In genomic region chr5:135290703-135291102, GRCm38 (mm10) we compare ENCODE assay signal across 27 mouse cellular contexts. TPM values are rescaled to one million over a fixed set of nuclear protein-coding genes. Genes with fewer than 3 reads are reported as not detected.
A peak's percentile ranks its signal among the peaks of the same experiment; 100 is the strongest.
DNase-seq lines count a peak whose midpoint lies in the region; ATAC-seq lines count a peak whose summit lies in the region.
"Had no signal": no experiment of that assay in that cellular context is flagged by ENCODE, and none has a peak within 500 bp of the region (broad histone marks: within the 10 kb centered on the region; RNA-seq: fewer than 3 reads in every experiment).

No protein-coding gene starts in this region.

- ATAC-seq in forebrain, embryonic 13.5 days: no peak
- ATAC-seq in hindbrain, embryonic 12.5 days (ENCODE audit: low FRiP score): no peak
- ATAC-seq: activated CD4-positive, CD25-positive, alpha-beta regulatory T cell, adult 4 months; CD4-positive, CD25-positive, alpha-beta regulatory T cell, adult 4 months; forebrain, embryonic 14.5 days; forebrain, embryonic 16.5 days; Patski had no signal

- H3K9ac ChIP-seq in forebrain, embryonic 13.5 days: no peak overlapping the region
- H3K9ac ChIP-seq in hindbrain, embryonic 12.5 days: no peak overlapping the region
- H3K9ac ChIP-seq: embryonic facial prominence, embryonic 13.5 days; embryonic facial prominence, embryonic 15.5 days had no signal

- H3K9me3 ChIP-seq in forebrain, embryonic 10.5 days: no peaks in the 10 kb centered on the region
- H3K9me3 ChIP-seq in forebrain, embryonic 13.5 days (replicated peaks): no peaks in the 10 kb centered on the region
- H3K9me3 ChIP-seq in hindbrain, embryonic 10.5 days: no peaks in the 10 kb centered on the region
- H3K9me3 ChIP-seq in hindbrain, embryonic 12.5 days (replicated peaks): no peaks in the 10 kb centered on the region
- H3K9me3 ChIP-seq: embryonic facial prominence, embryonic 13.5 days; embryonic facial prominence, embryonic 15.5 days; G1E had no signal

- no peaks in the 10 kb centered on the region for H3K27me3 ChIP-seq in forebrain, embryonic 10.5 days (ENCODE audit: poor library complexity, severe bottlenecking)
- no peaks in the 10 kb centered on the region for H3K27me3 ChIP-seq in forebrain, embryonic 13.5 days
- H3K27me3 ChIP-seq in hindbrain, embryonic 10.5 days (ENCODE audit: insufficient read depth, poor library complexity, severe bottlenecking): no peaks in the 10 kb centered on the region
- no peaks in the 10 kb centered on the region for H3K27me3 ChIP-seq in hindbrain, embryonic 12.5 days
- H3K27me3 ChIP-seq: embryonic facial prominence, embryonic 13.5 days; embryonic facial prominence, embryonic 15.5 days had no signal

- no peak for DNase-seq in forebrain, embryonic 10.5 days (ENCODE audit: extremely low spot score, low spot score)
- DNase-seq in hindbrain, embryonic 10.5 days (ENCODE audit: low spot score): no peak
- DNase-seq in urinary bladder, adult 2 months (ENCODE audit: low spot score): peak; percentile 13
- DNase-seq in urinary bladder, postnatal 36 days (ENCODE audit: low spot score in 2 of 2): no peak
- no peak for DNase-seq in c-Kit-positive CD71-positive TER-119-positive erythroid progenitor cells, embryonic 14.5 days (ENCODE audit: low spot score)
- DNase-seq: adrenal gland, adult 8-10 months; adrenal gland, postnatal 14 days; adrenal gland, postnatal 36 days; B cell, adult 2 months; cerebellum, adult 11 months; cerebellum, adult 18-20 months; cerebellum, adult 8-10 months; cerebellum, adult 9-11 months; cerebellum, postnatal 14 days; cerebellum, postnatal 36 days had no signal

- H3K4me2 ChIP-seq in forebrain, embryonic 13.5 days: no peak overlapping the region
- no peak overlapping the region for H3K4me2 ChIP-seq in hindbrain, embryonic 12.5 days (replicated peaks)
- H3K4me2 ChIP-seq: embryonic facial prominence, embryonic 13.5 days; embryonic facial prominence, embryonic 15.5 days had no signal

- H3K36me3 ChIP-seq in forebrain, embryonic 10.5 days (replicated peaks): no peaks in the 10 kb centered on the region
- H3K36me3 ChIP-seq in forebrain, embryonic 13.5 days (ENCODE audit: poor library complexity, severe bottlenecking): no peaks in the 10 kb centered on the region
- no peaks in the 10 kb centered on the region for H3K36me3 ChIP-seq in hindbrain, embryonic 10.5 days
- H3K36me3 ChIP-seq in hindbrain, embryonic 12.5 days: no peaks in the 10 kb centered on the region
- H3K36me3 ChIP-seq: embryonic facial prominence, embryonic 13.5 days; embryonic facial prominence, embryonic 15.5 days; G1E had no signal

- no peak overlapping the region for H3K4me3 ChIP-seq in forebrain, embryonic 10.5 days
- no peak overlapping the region for H3K4me3 ChIP-seq in forebrain, embryonic 13.5 days
- H3K4me3 ChIP-seq in hindbrain, embryonic 10.5 days: no peak overlapping the region
- H3K4me3 ChIP-seq in hindbrain, embryonic 12.5 days: no peak overlapping the region
- H3K4me3 ChIP-seq: embryonic facial prominence, embryonic 13.5 days; embryonic facial prominence, embryonic 15.5 days; erythroblast, embryonic 14.5 days had no signal

- peak overlapping the region; percentile 2; the same call in 1 of the 2 replicates for H3K27ac ChIP-seq in forebrain, embryonic 10.5 days
- no peak overlapping the region for H3K27ac ChIP-seq in forebrain, embryonic 13.5 days
- peak overlapping the region; percentile 17; the same call in 1 of the 2 replicates for H3K27ac ChIP-seq in hindbrain, embryonic 10.5 days
- H3K27ac ChIP-seq in hindbrain, embryonic 12.5 days: no peak overlapping the region
- H3K27ac ChIP-seq: embryonic facial prominence, embryonic 13.5 days; embryonic facial prominence, embryonic 15.5 days had no signal

- WGBS in forebrain, embryonic 10.5 days: 87% methylated on average over 6 of the region's 6 CpGs
- 79% methylated on average over 6 of the region's 6 CpGs for WGBS in forebrain, embryonic 13.5 days
- WGBS in hindbrain, embryonic 10.5 days: 86% methylated on average over 6 of the region's 6 CpGs
- 76% methylated on average over 6 of the region's 6 CpGs for WGBS in hindbrain, embryonic 12.5 days

- H3K4me1 ChIP-seq in forebrain, embryonic 10.5 days: peaks cover 22% of the 10 kb centered on the region
- H3K4me1 ChIP-seq in forebrain, embryonic 13.5 days: no peaks in the 10 kb centered on the region
- peaks cover 17% of the 10 kb centered on the region; the same call in 1 of the 2 replicates for H3K4me1 ChIP-seq in hindbrain, embryonic 10.5 days (replicated peaks)
- 0 out of 2 replicates have a peak, but pooled peaks cover 5% of the 10 kb centered on the region for H3K4me1 ChIP-seq in hindbrain, embryonic 12.5 days
- H3K4me1 ChIP-seq: embryonic facial prominence, embryonic 15.5 days had no signal

RNA-seq across cellular contexts. Expression of gene Fzd9, which starts 39.7 kb away (rescaled TPM):
- polyA plus RNA-seq in forebrain, embryonic 10.5 days (2016; fragmentation: Nextera tagmentation; extraction: Ambion mirVana): 13.6 and 14.1 TPM in 2 replicates
- 18.2 and 25.7 TPM in 2 replicates for polyA plus RNA-seq in forebrain, embryonic 13.5 days (2015; fragmentation: Nextera tagmentation; extraction: Ambion mirVana)
- 9.8 and 12.1 TPM in 2 replicates for polyA plus RNA-seq in hindbrain, embryonic 10.5 days (2016; fragmentation: Nextera tagmentation; extraction: Ambion mirVana)
- polyA plus RNA-seq in hindbrain, embryonic 12.5 days (2016; fragmentation: Nextera tagmentation; extraction: Ambion mirVana): 16.0 and 16.2 TPM in 2 replicates
- polyA plus RNA-seq in urinary bladder, adult 2 months (2012; rRNA removed): 0.07 and 0.11 TPM in 2 replicates
- polyA plus RNA-seq: activated CD4-positive, CD25-positive, alpha-beta regulatory T cell, adult 4 months; CD4-positive, CD25-positive, alpha-beta regulatory T cell, adult 4 months had no signal

RNA-seq across cellular contexts. Expression of gene Fkbp6, which starts 59.1 kb away (rescaled TPM):
- 0.22 TPM in 1 of 2 replicates, not detected in the other for polyA plus RNA-seq in forebrain, embryonic 10.5 days (2016; fragmentation: Nextera tagmentation; extraction: Ambion mirVana)
- polyA plus RNA-seq in forebrain, embryonic 13.5 days (2015; fragmentation: Nextera tagmentation; extraction: Ambion mirVana): not detected in 2 replicates
- 0.17 and 0.31 TPM in 2 replicates for polyA plus RNA-seq in hindbrain, embryonic 10.5 days (2016; fragmentation: Nextera tagmentation; extraction: Ambion mirVana)
- polyA plus RNA-seq in hindbrain, embryonic 12.5 days (2016; fragmentation: Nextera tagmentation; extraction: Ambion mirVana): not detected in 2 replicates
- not detected in 2 replicates for polyA plus RNA-seq in urinary bladder, adult 2 months (2012; rRNA removed)
- polyA plus RNA-seq: activated CD4-positive, CD25-positive, alpha-beta regulatory T cell, adult 4 months; CD4-positive, CD25-positive, alpha-beta regulatory T cell, adult 4 months; embryonic facial prominence, embryonic 11.5 days; embryonic facial prominence, embryonic 13.5 days; embryonic facial prominence, embryonic 15.5 days; erythroblast, embryonic 14.5 days; forebrain, embryonic 14.5 days; forebrain, embryonic 16.5 days; G1E; Patski had no signal

Comparison
In these comparisons a context has a peak if more than half of its experiments do, and no peak if none do; other contexts are left out.
1. H3K27ac ChIP-seq: peak in forebrain, embryonic 10.5 days (single experiment) and hindbrain, embryonic 10.5 days (single experiment); none in forebrain, embryonic 13.5 days (single experiment) and hindbrain, embryonic 12.5 days (single experiment).